ENCODE assay signal across 11 mouse cellular contexts in genomic region chr17:56509021-56509640, GRCm38 (mm10). TPM values are rescaled to one million over a fixed set of nuclear protein-coding genes. Genes with fewer than 3 reads are reported as not detected.
DNase-seq lines count a peak whose midpoint lies in the region; ATAC-seq and TF ChIP-seq lines count a peak whose summit lies in the region.
"Had no signal": no experiment of that assay in that cellular context is flagged by ENCODE, and none has a peak within 500 bp of the region (broad histone marks: within the 10 kb centered on the region; RNA-seq: fewer than 3 reads in every experiment).

No protein-coding gene starts in this region.

- H3K27me3 ChIP-seq in forebrain, embryonic 12.5 days, result peaks cover 50% of the 10 kb centered on the region
- peaks cover 60% of the 10 kb centered on the region for H3K27me3 ChIP-seq in limb, embryonic 10.5 days (ENCODE audit: low read depth, poor library complexity, severe bottlenecking)

- 0 out of 2 replicates have a peak overlapping the region, but pooled peaks have one; percentile 17 for H3K9ac ChIP-seq in forebrain, embryonic 12.5 days

- DNase-seq in layer of hippocampus, adult 2 months (ENCODE audit: low spot score in 2 of 2), result peak in 1 of 2 experiments; percentile 7
- DNase-seq in layer of hippocampus, adult 11-12 months (ENCODE audit: low spot score), result no peak
- peak; percentile 25 for DNase-seq in brain, adult 2 months (ENCODE audit: low read depth, low spot score)
- no peak for DNase-seq in limb, embryonic 10.5 days (ENCODE audit: low spot score)
- no peak for DNase-seq in spleen, postnatal 4 days (ENCODE audit: low spot score in 2 of 2)
- DNase-seq: kidney, adult 9 months had no signal

- H3K9me3 ChIP-seq in forebrain, embryonic 12.5 days, result 0 out of 2 replicates have a peak, but pooled peaks cover 3% of the 10 kb centered on the region
- no peaks in the 10 kb centered on the region for H3K9me3 ChIP-seq in limb, embryonic 10.5 days (replicated peaks)

- no peaks in the 10 kb centered on the region for H3K36me3 ChIP-seq in forebrain, embryonic 12.5 days (replicated peaks)
- H3K36me3 ChIP-seq in limb, embryonic 10.5 days, result no peaks in the 10 kb centered on the region

- ATAC-seq in forebrain, embryonic 12.5 days (ENCODE audit: low FRiP score), result peak; percentile 36
- ATAC-seq in inflammation-experienced regulatory T-cells, adult 6 months, result no peak

- 24% methylated on average over 10 of the region's 10 CpGs for WGBS in forebrain, embryonic 12.5 days
- WGBS in limb, embryonic 10.5 days, result 40% methylated on average over 10 of the region's 10 CpGs

- no peak overlapping the region for H3K4me3 ChIP-seq in layer of hippocampus, adult 2 months
- no peak overlapping the region for H3K4me3 ChIP-seq in forebrain, embryonic 12.5 days (replicated peaks)
- peak overlapping the region; percentile 31 for H3K4me3 ChIP-seq in limb, embryonic 10.5 days
- H3K4me3 ChIP-seq: erythroblast, embryonic 14.5 days had no signal

- H3K4me2 ChIP-seq in forebrain, embryonic 12.5 days, result peak overlapping the region; percentile 39
- H3K4me2 ChIP-seq: liver, embryonic 11.5 days had no signal

- peaks cover 57% of the 10 kb centered on the region for H3K4me1 ChIP-seq in forebrain, embryonic 12.5 days
- H3K4me1 ChIP-seq in limb, embryonic 10.5 days, result peaks cover 53% of the 10 kb centered on the region

- peak overlapping the region; percentile 98 for H3K27ac ChIP-seq in layer of hippocampus, adult 2 months
- H3K27ac ChIP-seq in forebrain, embryonic 12.5 days, result peak overlapping the region; percentile 95
- no peak overlapping the region for H3K27ac ChIP-seq in limb, embryonic 10.5 days

- no peak for TF ChIP-seq CTCF in layer of hippocampus, adult 2 months (conservative IDR thresholded peaks at IDR 0.05)

RNA-seq across cellular contexts. Expression of gene Znrf4, which starts 3.1 kb away (rescaled TPM):
- not detected for total RNA-seq in layer of hippocampus, adult 2 months (2021)
- not detected in 2 replicates for polyA plus RNA-seq in forebrain, embryonic 12.5 days (2016; fragmentation: Nextera tagmentation; extraction: Ambion mirVana)
- not detected in 2 replicates for polyA plus RNA-seq in limb, embryonic 10.5 days (2016; fragmentation: Nextera tagmentation; extraction: Ambion mirVana)
- not detected for polyA plus RNA-seq in inflammation-experienced regulatory T-cells, adult 6 months (2017; shearing (Covaris generic))
- total RNA-seq: heart, adult 8-10 months had no signal
- polyA plus RNA-seq: erythroblast, embryonic 14.5 days; liver, embryonic 11.5 days had no signal

RNA-seq across cellular contexts. Expression of gene Ptprs, which starts 32.8 kb away (rescaled TPM):
- total RNA-seq in layer of hippocampus, adult 2 months (2021), result 100 to 1,000 TPM; 666 to 670 TPM
- 330 and 331 TPM in 2 replicates for polyA plus RNA-seq in forebrain, embryonic 12.5 days (2016; fragmentation: Nextera tagmentation; extraction: Ambion mirVana)
- polyA plus RNA-seq in limb, embryonic 10.5 days (2016; fragmentation: Nextera tagmentation; extraction: Ambion mirVana), result 69.5 and 83.2 TPM in 2 replicates
- polyA plus RNA-seq in inflammation-experienced regulatory T-cells, adult 6 months (2017; shearing (Covaris generic)), result 10 to 100 TPM in 1 of 3 experiments, 1 to 10 TPM in 2; 7.2 to 10.9 (median 8.8) TPM

RNA-seq across cellular contexts. Expression of gene Gm20219, which starts 45.1 kb away (rescaled TPM):
- total RNA-seq in layer of hippocampus, adult 2 months (2021), result 1 to 10 TPM; 3.5 to 5.1 TPM
- polyA plus RNA-seq in forebrain, embryonic 12.5 days (2016; fragmentation: Nextera tagmentation; extraction: Ambion mirVana), result 0.87 and 1.4 TPM in 2 replicates
- polyA plus RNA-seq in limb, embryonic 10.5 days (2016; fragmentation: Nextera tagmentation; extraction: Ambion mirVana), result 0.58 and 1.3 TPM in 2 replicates
- 1 to 10 TPM in 2 of 3 experiments, under 1 TPM in 1; 0.67 to 4.4 (median 3.5) TPM for polyA plus RNA-seq in inflammation-experienced regulatory T-cells, adult 6 months (2017; shearing (Covaris generic))
